Mouse (Mus musculus) neutrophil, adult 5-6 weeks (primary cell): ENCODE measurements around the gene Adad2. TPM values are rescaled to one million over a fixed set of nuclear protein-coding genes. Genes with fewer than 3 reads are reported as not detected.

Source experiments
- ATAC-seq: fragments of 151-379, 151-347 bp; 2 replicates; pipeline ENCODE4 v1.8.0; 2017; ENCODE audit warnings: mild to moderate bottlenecking, moderate TSS enrichment; ENCODE audit not compliant: insufficient number of reproducible peaks, poor library complexity, low FRiP score, severe bottlenecking; ENCODE audit errors: extremely low read depth
- total RNA-seq: library from RNA; stranded (forward); fragments of 200-1000 nt; gene quantifications from 2 replicates; pipeline ENCODE4 v1.2.3, GENCODE M21; 2017

Adad2 gene
- not detected in 2 replicates for total RNA-seq

GRCm38 (mm10) chr8:119612471-119612870 lies at the start of gene Adad2:
Adad2 (plus strand) TSS chr8:119612747.
- no peak for ATAC-seq

- peak; percentile 60 for ATAC-seq
Observed at GRCm38 (mm10) chr8:119563849-119564251, 48.7 kb upstream of the Adad2 start.

- ATAC-seq = no peak
Observed at GRCm38 (mm10) chr8:119566367-119566766, 46.2 kb upstream of the Adad2 start.

- ATAC-seq = no peak
Observed at GRCm38 (mm10) chr8:119568251-119568650, 44.3 kb upstream of the Adad2 start.

GRCm38 (mm10) chr8:119568951-119569350 lies 43.6 kb upstream of the Adad2 start:
- ATAC-seq = no peak

GRCm38 (mm10) chr8:119569881-119570280 lies 42.7 kb upstream of the Adad2 start:
- ATAC-seq = no peak

- ATAC-seq = no peak
Observed at GRCm38 (mm10) chr8:119571135-119571534, 41.4 kb upstream of the Adad2 start.

- ATAC-seq = no peak
Observed at GRCm38 (mm10) chr8:119572411-119572810, 40.1 kb upstream of the Adad2 start.

GRCm38 (mm10) chr8:119574437-119575365 lies 37.8 kb upstream of the Adad2 start, which contains the start of the genes Hsdl1 and Dnaaf1:
Hsdl1 (minus strand) TSS chr8:119575183.
Dnaaf1 (plus strand) TSS chr8:119575235.
- peak; percentile 50 for ATAC-seq

GRCm38 (mm10) chr8:119575366-119575726 lies 37.2 kb upstream of the Adad2 start:
- ATAC-seq = no peak

- no peak for ATAC-seq
Observed at GRCm38 (mm10) chr8:119579096-119579495, 33.5 kb upstream of the Adad2 start.

GRCm38 (mm10) chr8:119580441-119581161 lies 31.9 kb upstream of the Adad2 start:
- ATAC-seq = no peak

- peak; percentile 75 for ATAC-seq
Observed at GRCm38 (mm10) chr8:119585901-119586300, 26.6 kb upstream of the Adad2 start.

- no peak for ATAC-seq
Observed at GRCm38 (mm10) chr8:119588321-119588720, 24.2 kb upstream of the Adad2 start.

GRCm38 (mm10) chr8:119588844-119589243 lies 23.7 kb upstream of the Adad2 start:
- no peak for ATAC-seq

- ATAC-seq = no peak
Observed at GRCm38 (mm10) chr8:119590348-119590747, 22.2 kb upstream of the Adad2 start.

GRCm38 (mm10) chr8:119591456-119591855 lies 21.1 kb upstream of the Adad2 start:
- ATAC-seq = no peak

GRCm38 (mm10) chr8:119603771-119604170 lies 8.8 kb upstream of the Adad2 start:
- ATAC-seq = no peak

- no peak for ATAC-seq
Observed at GRCm38 (mm10) chr8:119604398-119604803, 8.1 kb upstream of the Adad2 start.

- ATAC-seq = peak; percentile 95
Observed at GRCm38 (mm10) chr8:119604996-119605395, 7.6 kb upstream of the Adad2 start, which contains the start of gene Taf1c. Taf1c (minus strand) TSS chr8:119605222.
